Mouse (Mus musculus) lung, adult 2 months (tissue): ENCODE data around the gene Asb15. TPM values are rescaled to one million over a fixed set of nuclear protein-coding genes. Genes with fewer than 3 reads are reported as not detected.

ENCODE experiments used
- DNase-seq: peaks from one replicate; pipeline ENCODE4 v3.0.0; 2022
- H3K4me1 ChIP-seq: fragments of 200-500 bp; 2 replicates; pipeline ENCODE4 v1.6.1; 2011; ENCODE audit warnings: low read length; ENCODE audit not compliant: control insufficient read depth, insufficient read depth
- H3K4me3 ChIP-seq: fragments of 200-500 bp; replicated peaks from 2 replicates; pipeline ENCODE3; 2011; ENCODE audit warnings: low read depth, mild to moderate bottlenecking, control low read depth, low read length; ENCODE audit errors: extremely low read depth
- CTCF ChIP-seq: fragments of 200-500 bp; IDR thresholded peaks from 2 replicates; pipeline ENCODE4 v1.5.1; 2011; ENCODE audit warnings: mild to moderate bottlenecking, low read length, control low read depth; ENCODE audit not compliant: insufficient read depth
- POLR2A ChIP-seq: fragments of 200-500 bp; IDR thresholded peaks from 2 replicates; pipeline ENCODE4 v1.6.1; 2011; ENCODE audit warnings: low read depth, mild to moderate bottlenecking, control low read depth, low read length, borderline replicate concordance; ENCODE audit errors: extremely low read depth
- WGBS: fragments of 180-500 bp; shearing (Covaris S2); methylation state at CpG from one replicate; pipeline ENCODE4 v1.1.7; 2018; 5-methylcytosine and 5-hydroxymethylcytosine counted together
- polyA plus RNA-seq: library from polyadenylated mRNA; depleted of rRNA; stranded (reverse); fragments of >200 nt; gene quantifications from 2 replicates; pipeline ENCODE4 v1.2.3, GENCODE M21; 2012; rRNA removed

Asb15 gene
- polyA plus RNA-seq: 0.09 and 0.46 TPM in 2 replicates

- no peak for DNase-seq
- H3K4me1 ChIP-seq: peaks cover 15% of the 10 kb centered on the region
- TF ChIP-seq POLR2A (no peak), CTCF (no peak)
- peak within 1 kb of the TSS; percentile 89 for H3K4me3 ChIP-seq
- 42% methylated on average over 2 of the region's 2 CpGs for WGBS
Observed at GRCm38 (mm10) chr6:24528064-24528243, at the start of gene Asb15. Gene Asb15 (plus strand): TSS chr6:24528144.

DNA sequence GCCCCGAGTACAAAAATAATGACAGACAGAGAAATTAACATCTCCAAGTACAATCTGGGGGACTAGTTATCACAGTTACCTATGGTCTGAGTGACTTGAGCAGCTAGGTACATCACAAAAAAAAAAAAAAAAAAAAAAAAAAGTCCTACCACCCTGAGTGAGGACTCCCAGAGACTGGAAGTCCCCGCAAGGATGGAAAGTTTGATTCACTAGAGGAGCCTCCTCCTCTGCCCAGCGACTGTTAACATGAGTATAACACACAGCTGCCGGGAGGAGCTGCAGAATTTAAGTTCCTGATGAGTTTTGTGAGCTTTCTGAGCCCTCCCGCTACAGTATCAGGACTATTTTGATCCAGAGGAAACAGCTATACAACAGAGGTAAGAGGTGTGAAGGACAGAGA, 41.4 kb upstream of the Asb15 start:
- 71% methylated on average over 5 of the region's 5 CpGs for WGBS
- Histone ChIP-seq H3K4me3 (no peak overlapping the region), H3K4me1 (no peaks in the 10 kb centered on the region)
- TF ChIP-seq CTCF (no peak), POLR2A (no peak)
- no peak for DNase-seq

DNA sequence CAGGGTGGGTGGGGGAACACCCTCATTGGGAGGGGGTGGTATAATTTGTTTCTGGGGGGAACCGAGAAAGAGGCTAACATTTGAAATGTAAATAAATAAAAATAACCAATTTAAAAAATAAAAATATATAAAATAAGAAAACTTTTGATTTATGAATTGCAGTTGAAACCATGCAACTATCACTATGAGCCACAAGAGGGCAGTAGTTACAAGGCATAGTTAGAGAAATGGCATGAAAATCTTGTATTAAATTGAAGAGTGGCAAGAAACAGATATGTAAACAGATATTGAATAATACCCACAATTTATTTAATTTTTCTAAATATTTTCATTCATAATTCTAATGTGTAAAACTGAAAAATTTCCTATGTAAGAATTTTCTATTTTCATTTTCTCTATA, 37.6 kb upstream of the Asb15 start:
- WGBS: 4% methylated on average over 1 of the region's 1 CpGs
- DNase-seq: no peak
- TF ChIP-seq CTCF: peak; percentile 41; the same call in 1 of the 2 replicates
- TF ChIP-seq POLR2A: no peak
- no peaks in the 10 kb centered on the region for H3K4me1 ChIP-seq
- no peak overlapping the region for H3K4me3 ChIP-seq

- no peak overlapping the region for H3K4me3 ChIP-seq
- 64% methylated on average over 2 of the region's 2 CpGs for WGBS
Observed at GRCm38 (mm10) chr6:24504141-24504540, 23.8 kb upstream of the Asb15 start.

GRCm38 (mm10) chr6:24514552-24515284, 13.2 kb upstream of the Asb15 start, which contains the start of gene Iqub:
Gene Iqub (minus strand): TSS chr6:24515067.
- WGBS: 17% methylated on average over 13 of the region's 13 CpGs
- peak; percentile 39 for DNase-seq
- peaks cover 6% of the 10 kb centered on the region for H3K4me1 ChIP-seq
- peak within 1 kb of the TSS; percentile 42 for H3K4me3 ChIP-seq
- TF ChIP-seq POLR2A (no peak), CTCF (no peak)

More at GRCm38 (mm10) chr6:24504141-24504540, 23.8 kb upstream of the Asb15 start:
- DNase-seq: no peak
- H3K4me1 ChIP-seq: no peaks in the 10 kb centered on the region
- TF ChIP-seq CTCF: no peak
- TF ChIP-seq POLR2A: no peak

GRCm38 (mm10) chr6:24516197-24516596, 11.7 kb upstream of the Asb15 start:
- DNase-seq: no peak
- TF ChIP-seq POLR2A (no peak), CTCF (no peak)
- Histone ChIP-seq H3K4me3 (no peak overlapping the region), H3K4me1 (peaks cover 6% of the 10 kb centered on the region)
- 39% methylated on average over 2 of the region's 2 CpGs for WGBS

GRCm38 (mm10) chr6:24525705-24526104, 2.2 kb upstream of the Asb15 start:
- TF ChIP-seq POLR2A (no peak), CTCF (no peak)
- H3K4me1 ChIP-seq: peaks cover 12% of the 10 kb centered on the region
- WGBS: 65% methylated on average over 3 of the region's 3 CpGs
- no peak overlapping the region for H3K4me3 ChIP-seq
- no peak for DNase-seq

GRCm38 (mm10) chr6:24527155-24528063, 535 bp upstream of the Asb15 start, which contains the start of gene Ndufa5:
Gene Ndufa5 (minus strand): TSS chr6:24528013.
- TF ChIP-seq POLR2A (peak; percentile 64; the same call in 1 of the 2 replicates), CTCF (no peak)
- WGBS: under 1% methylated on average over 53 of the region's 53 CpGs
- Histone ChIP-seq H3K4me1 (peaks cover 15% of the 10 kb centered on the region), H3K4me3 (peak within 1 kb of the TSS; percentile 89)
- DNase-seq: peak; percentile 75

DNA sequence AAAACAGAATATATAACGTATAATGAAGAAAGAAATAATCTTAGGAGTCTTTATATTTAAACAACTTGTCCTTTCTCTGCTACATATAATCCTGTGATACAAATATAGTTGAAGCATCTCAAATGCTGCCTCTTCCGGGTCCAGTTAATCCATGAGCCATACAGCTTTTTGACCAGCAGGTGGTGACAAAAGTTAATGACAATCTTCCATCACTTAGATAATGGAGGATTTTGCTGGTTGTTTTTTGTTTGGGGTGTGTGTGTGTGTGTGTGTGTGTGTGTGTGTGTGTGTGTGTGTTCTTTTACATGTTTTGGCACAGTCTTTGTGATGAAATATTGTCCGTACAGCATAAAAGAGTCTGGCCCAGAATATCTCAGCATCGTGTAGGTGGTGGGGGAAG, 2.2 kb downstream of the Asb15 start:
- Histone ChIP-seq H3K4me1 (peaks cover 15% of the 10 kb centered on the region), H3K4me3 (no peak overlapping the region)

More for the DNA sequence above, 2.2 kb downstream of the Asb15 start:
- peak; percentile 16; the same call in 1 of the 2 replicates for TF ChIP-seq CTCF
- TF ChIP-seq POLR2A: no peak
- peak; percentile 12 for DNase-seq
- 6% methylated on average over 4 of the region's 4 CpGs for WGBS
